Mouse (Mus musculus): Measurements from ENCODE around the gene Zup1.

DNA sequence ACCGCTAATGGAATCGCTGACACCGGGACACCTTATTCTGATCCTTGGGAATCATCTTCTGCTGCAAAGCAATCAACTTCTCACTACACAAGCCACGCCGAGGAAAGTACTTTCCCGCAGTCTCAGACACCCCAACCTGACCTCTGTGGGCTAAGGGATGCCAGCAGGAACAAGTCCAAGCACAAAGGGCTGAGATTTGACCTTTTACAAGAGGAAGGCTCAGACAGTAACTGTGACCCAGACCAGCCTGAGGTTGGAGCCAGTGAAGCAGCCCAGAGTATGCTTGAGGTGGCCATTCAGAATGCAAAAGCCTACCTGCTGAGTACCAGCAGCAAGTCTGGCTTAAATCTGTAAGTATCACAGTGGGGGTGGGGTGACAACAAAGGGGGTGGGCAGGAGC is 45.6 kb downstream of the Zup1 start:
- no peak for TF ChIP-seq GATA1 (IDR thresholded peaks at IDR 0.05; ENCODE audit: low read length)
- TF ChIP-seq TAL1 (IDR thresholded peaks at IDR 0.05; ENCODE audit: low read length): no peak
